Mouse (Mus musculus): ENCODE measurements at regions not wholly inside any gene's neighbourhood (a gene's known extent, or its start where the extent isn't known, plus 50 kb on each side); places are given as distances from the start of the nearest gene placed in this dataset.

DNA sequence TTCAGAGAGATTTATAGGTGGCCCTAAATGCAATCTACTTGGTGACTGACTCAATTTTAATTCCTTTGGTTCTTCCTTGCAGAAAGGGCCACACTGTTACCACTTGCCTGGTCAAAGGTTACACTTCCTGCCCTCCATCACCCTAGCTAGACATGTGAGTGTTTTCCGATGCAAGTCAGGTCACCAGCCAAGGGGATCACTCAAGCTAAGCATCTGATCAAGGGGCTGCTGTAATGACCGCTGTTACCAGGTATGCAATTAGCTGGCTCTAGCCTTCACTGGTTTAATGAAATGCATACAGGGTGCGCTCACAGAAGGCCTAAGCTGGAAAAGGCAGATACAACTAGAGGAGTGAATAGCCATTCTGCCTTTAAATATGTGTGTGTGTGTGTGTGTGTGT is 105.1 kb downstream of the Mtx2 start:
- peak; percentile 26 to 32 for DNase-seq

DNA sequence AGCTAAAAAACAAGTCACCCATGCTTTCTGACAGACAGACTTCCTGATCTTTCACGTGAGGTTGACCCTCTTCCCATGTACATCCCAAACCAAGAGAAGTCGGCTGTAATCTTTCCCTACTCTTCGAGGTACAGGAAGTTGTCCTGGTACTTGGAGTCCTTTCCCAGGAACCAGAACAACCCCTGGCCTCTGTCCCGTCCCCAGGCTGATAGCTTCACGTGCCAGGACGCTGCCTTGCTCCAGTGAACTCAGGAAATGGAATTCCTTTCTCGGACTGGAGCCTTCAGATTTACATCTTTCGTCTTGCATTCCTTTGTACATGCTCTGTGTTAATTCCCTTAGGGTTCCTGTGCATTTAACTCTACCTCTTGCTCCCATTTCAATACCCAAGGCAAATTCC is 107.6 kb downstream of the Mtx2 start:
- peak; percentile 79 to 86 for DNase-seq

DNA sequence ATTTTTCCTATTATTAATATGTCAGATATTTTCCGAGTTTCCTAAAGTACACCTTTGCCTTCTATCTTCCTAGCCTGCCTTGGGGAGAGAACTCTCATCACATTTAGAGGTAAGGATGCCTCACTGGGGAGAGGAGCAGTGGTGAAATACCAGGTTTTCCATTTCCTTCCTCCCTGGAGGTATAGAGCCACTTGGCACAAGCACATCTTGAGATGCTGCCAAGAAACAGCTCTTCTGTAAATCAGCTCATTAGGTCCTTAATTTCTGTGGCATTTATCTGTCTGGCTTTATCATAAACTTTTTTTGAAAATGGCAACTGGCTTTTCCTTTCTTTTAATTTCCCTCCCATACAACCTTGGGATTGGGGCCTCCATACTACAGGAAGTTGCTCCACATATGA is 108.2 kb downstream of the Mtx2 start:
- no peak for DNase-seq

DNA sequence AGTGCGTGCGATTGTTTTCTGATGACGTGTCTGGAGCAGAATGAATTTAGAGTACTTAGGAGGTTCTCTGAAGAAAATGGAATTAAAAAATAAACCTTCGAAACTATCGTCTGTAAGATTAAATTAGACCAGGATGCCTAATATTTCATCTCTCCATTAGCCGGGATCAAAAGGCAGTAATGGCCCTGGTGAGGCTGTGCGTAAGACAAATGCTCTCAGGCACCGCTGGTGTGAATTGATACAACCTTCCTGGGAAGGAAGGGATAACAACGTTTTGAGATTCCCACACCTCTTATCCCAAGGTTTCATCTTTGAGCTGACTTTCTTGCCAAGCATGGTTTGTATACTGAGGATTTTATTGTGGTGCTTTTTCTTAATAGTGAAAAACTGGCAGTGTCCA is 113.1 kb downstream of the Mtx2 start:
- no peak for DNase-seq

DNA sequence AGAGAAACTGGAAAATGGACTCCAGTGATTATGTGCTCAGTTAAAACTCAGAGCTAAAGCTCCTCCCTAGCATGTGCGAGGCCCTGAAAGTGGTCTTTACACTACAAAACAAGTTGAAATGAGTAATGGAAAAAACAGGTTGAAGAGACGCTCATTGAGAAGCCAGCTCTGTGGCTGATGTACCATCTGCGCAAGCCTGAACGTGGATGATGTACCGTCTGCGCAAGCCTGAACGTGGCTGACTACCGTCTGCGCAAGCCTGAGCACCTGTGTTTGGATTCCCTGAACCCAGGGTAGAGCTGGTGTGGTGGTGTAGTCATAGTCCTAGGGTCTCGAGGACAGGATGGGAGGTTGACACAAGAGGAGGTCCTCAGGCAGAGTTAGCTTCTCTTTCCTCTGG is 116.4 kb downstream of the Mtx2 start:
- DNase-seq: no peak

DNA sequence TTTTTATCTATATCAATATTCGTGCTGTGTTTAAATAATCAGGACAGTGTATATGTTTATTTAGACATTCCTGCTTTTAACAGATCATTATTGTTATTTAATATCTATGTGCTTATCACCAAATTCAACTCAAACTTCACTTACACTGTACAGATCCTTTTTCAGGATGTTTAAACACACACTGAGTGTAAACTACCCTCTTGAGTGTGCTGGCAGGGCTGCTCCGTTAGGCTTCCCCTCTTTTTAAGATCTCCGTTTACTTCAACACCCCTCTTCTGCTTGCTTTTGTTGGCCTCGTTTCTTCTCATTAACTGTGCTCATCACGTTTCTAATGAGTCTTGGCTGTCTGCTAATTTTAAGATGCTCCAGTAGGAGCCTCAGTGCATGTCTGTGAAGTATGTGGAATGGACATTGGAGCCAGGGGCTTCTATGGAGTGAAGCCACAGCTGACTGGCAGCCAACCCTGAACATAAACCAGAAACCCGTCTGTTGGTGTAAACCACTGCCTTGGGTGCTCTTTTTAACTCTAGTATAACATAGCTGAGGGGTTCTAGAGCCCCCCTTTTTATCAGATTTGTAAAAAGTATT is 117.1 kb downstream of the Mtx2 start:
- DNase-seq: no peak

- DNase-seq: no peak
These were observed 119.7 kb downstream of the Mtx2 start for GRCm38 (mm10) chr2:74945185-74945749.

DNA sequence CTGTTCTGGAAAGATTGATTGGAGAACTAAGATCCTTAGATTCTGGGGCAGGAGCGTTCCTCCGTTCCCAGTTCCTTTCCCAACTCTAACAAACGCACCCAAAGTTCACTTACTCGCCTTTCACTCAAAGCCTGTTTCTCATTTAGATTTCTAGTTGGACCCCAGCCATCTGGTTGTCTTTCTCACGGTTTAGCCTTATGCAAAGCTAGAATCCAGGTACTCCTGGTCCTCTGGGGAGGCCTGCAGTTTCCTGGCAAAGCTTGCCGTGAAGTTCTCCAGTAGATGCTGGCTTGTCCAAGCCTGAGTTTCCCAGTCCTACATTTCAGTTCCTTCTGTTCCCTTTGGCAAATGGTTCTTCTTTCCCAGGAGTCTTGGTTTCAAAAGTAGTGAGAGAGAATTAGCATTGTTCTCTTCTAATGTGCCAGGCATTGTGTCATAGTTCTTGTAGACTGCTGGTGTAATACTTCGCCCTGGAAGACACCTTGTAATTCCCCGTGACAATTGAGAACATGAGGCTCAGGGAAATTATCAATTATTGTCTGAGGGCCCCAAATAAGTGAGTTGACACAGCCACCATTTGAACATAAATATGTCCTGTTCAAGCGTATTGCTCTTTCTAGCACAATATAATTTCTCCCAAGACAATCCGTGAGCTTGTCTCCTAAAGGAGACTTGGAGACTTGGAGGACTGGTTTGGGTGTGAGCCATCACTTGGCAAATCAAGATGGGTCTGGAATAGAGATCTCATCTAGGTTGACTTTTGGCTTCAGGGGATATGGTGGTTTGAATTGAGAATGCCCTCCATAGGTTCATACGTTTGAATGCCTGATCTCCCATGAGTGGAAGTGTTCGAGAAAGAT is 126.0 kb downstream of the Mtx2 start:
- no peak for DNase-seq

GRCm38 (mm10) chr2:74954101-74954500 is 128.5 kb downstream of the Mtx2 start:
- no peak for DNase-seq

DNA sequence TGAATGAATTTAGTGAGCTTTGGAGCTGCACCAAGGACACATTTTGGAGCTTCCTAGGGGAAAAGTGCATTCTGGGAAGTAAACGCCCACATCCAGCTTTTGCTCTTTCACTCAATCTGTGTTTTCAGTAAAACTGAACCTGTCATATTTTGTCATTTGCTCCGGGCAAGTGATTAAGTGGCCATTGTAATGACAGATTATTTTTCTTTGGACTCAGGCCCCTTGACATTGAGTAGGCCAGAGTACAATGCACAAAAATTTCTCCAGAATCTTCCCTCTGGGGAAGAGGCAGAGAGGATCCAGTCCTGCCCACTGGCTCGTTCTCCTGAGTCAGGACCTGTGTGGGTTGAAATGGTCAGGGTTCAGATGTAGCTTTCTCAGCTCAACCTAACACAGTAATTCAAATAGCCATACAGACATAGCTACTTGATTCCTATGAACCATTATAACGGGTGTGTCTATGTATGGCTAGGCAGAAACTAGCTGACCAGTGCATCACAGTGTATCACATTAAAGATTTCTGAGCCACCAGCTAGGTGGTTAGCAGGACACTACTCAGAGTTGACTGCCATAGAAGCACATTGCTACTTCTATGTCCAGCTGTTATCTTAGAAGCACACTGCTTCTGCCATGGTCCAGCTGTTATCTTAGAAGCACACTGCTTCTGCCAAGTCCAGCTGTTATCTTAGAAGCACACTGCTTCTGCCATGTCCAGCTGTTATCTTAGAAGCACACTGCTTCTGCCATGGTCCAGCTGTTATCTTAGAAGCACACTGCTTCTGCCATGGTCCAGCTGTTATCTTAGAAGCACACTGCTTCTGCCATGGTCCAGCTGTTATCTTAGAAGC is 129.9 kb downstream of the Mtx2 start:
- DNase-seq: no peak

DNA sequence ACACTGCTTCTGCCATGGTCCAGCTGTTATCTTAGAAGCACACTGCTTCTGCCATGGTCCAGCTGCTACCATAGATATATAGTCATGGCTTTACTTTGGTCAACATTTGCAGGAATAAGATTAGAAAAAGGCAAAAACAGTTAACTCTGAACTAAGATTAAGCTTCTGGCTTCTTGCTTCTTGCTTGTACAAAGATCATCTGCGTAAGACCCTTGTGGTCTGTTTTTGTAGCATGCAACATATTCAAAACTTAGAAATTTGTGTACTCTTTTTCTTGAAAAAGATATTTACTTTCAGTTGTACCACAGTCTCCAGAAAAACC is 130.5 kb downstream of the Mtx2 start:
- no peak for DNase-seq

- no peak for DNase-seq
These were observed 131.0 kb downstream of the Mtx2 start for GRCm38 (mm10) chr2:74956556-74956955.

DNA sequence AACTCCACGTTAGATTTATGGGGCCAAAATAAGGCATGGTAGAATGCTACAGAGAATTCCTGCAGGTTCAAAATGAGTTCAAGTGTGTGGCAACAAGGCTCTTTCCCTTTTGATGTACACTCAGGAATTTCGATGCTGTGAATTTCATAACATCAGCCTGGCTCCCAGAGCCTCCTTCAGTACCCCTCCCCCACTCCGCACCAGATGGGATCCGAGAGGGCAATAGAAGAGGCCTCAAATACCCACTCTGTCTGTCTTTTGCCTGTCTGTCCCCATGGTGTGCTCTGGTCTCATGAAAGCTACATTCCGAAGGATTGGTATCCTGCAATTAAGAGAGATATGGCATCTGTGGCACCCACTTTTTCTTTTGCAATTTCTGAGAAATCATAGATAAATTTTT is 134.3 kb downstream of the Mtx2 start:
- DNase-seq: no peak

GRCm38 (mm10) chr2:74962416-74962815 is 136.8 kb downstream of the Mtx2 start:
- DNase-seq: no peak

DNA sequence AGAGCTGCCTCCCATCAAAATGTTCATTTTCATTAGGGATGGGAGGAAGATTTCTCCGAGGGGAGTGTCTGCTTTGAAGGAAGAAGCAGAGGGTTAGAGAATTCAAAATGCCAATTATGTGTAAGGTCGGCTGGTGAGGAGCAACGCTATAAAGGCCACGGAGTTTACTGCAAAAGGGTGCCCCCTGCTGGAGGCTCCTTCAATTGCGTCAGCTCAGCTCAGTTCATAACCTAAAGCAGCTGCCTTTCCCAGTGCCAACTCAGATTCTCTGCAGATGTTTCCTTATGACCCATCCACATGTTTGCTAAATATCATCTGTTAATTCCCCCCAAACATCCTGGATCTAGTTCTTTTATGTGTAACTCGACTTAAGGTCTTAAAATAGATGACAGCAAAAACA is 138.8 kb downstream of the Mtx2 start:
- DNase-seq: peak; percentile 92 to 97

GRCm38 (mm10) chr2:74964980-74965379 is 139.4 kb downstream of the Mtx2 start:
- DNase-seq: no peak

DNA sequence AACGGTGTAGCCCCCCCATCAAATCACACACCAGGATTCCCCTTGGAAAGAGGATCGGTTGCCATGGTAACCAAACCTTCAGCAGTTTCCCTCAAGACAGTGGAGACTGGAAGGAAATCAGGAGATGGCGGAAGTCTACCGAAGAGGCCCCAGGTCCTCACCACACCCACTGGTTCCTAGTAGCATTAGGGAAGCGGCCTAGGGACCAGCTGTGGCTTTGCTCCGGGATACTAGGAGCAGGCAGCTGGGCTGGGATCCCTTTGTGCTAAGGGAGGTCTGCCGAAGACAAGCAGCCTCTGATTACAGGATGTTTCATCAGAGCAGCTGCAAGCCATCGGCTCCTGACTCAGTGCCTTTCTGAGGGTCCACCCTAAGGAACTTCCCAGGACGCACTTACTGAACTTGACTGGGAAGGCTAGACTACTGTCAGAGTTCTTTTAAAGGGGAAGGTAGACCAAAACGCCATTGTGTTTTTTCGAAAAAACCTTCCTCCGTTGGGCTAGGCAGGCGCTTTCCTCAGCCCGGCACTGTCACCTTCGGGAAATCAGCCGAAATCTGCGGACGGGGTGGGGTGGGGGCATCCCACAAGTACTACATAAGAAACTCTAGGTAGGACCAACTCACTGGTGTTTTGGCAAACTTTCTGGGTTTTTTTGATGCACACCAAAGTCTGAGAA is 139.9 kb downstream of the Mtx2 start:
- peak; percentile 7 to 16 for DNase-seq

DNA sequence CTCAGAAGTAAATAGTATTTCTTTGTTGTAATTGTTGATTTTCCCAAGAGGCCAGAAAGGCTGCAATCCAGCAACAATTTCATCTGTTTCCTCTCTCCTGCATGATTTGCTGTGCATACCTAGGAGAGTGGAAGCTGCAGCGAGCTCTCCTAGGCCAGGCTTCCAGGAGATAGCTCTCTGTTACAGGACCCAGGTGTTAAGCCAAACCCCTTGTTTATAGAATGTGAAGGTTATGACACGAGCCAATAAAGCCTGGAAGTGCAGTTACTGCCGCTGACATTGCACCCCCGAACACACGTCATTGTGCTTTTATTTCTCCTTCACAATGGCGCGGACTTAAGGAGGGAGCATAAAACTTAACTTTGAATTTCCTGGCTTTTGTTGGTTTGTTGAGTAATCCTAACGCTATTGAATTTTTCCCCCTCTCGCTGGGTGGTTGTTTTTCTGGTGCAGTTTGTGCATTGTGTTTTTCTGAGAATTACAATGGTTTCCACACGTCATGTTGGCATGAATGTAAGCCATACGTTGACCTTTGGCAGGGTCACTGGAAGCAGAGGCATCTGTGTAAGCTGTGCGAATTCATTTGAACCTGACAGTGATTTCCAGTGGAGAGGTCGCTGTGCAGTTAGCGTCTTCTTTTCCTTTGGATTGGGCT is 145.1 kb downstream of the Mtx2 start:
- DNase-seq: no peak

GRCm38 (mm10) chr2:74973386-74973785 is 147.8 kb downstream of the Mtx2 start:
- DNase-seq: no peak

- peak; percentile 10 to 14 for DNase-seq
These were observed 149.2 kb downstream of the Mtx2 start for GRCm38 (mm10) chr2:74974595-74975325.

- DNase-seq: no peak
These were observed 151.7 kb downstream of the Mtx2 start for GRCm38 (mm10) chr2:74977348-74977747.

DNA sequence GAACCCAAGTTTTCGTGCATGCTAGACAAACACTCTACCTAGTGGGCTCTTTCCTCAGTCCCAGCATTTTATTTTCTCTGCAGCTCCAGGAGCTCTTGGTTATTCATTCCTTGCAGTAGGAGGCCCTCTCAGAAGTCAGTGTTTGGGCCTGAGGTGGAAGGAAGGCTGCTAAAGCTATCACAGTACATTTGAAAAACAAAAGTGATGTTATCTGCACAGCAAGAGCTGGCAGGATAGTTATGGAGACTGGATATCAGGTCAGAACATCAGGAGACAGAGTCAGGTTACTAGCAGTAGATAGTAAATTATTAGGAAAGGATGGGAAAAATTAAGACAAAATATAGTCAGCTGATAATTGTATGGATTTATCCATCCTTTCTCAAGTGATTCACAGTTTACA is 152.2 kb downstream of the Mtx2 start:
- no peak for DNase-seq

All from kidney, postnatal 36 days (tissue).